Mouse (Mus musculus): ENCODE data around the gene 9930021J03Rik. TPM values are rescaled to one million over a fixed set of nuclear protein-coding genes. Genes with fewer than 3 reads are reported as not detected.

Gene 9930021J03Rik
- polyA plus RNA-seq, 1 experiment from 2014 or later = 7.8 TPM

GRCm38 (mm10) chr19:29787997-29788396 is 17.8 kb downstream of the 9930021J03Rik start:
- Histone ChIP-seq H3K27ac (no peak overlapping the region), H3K36me3 (peaks cover 8% of the 10 kb centered on the region), H3K27me3 (no peaks in the 10 kb centered on the region), H3K9ac (no peak overlapping the region), H3K4me1 (replicated peaks) (no peaks in the 10 kb centered on the region), H3K9me3 (no peaks in the 10 kb centered on the region), H3K4me2 (no peak overlapping the region), H3K4me3 (no peak overlapping the region)
- ATAC-seq (ENCODE audit: low FRiP score) = no peak

- H3K36me3 ChIP-seq = peaks cover 8% of the 10 kb centered on the region
- no peak overlapping the region for H3K9ac ChIP-seq
- no peak overlapping the region for H3K27ac ChIP-seq
- H3K4me2 ChIP-seq = no peak overlapping the region
- H3K9me3 ChIP-seq = no peaks in the 10 kb centered on the region
- H3K4me3 ChIP-seq = no peak overlapping the region
- no peaks in the 10 kb centered on the region for H3K4me1 ChIP-seq (replicated peaks)
- no peaks in the 10 kb centered on the region for H3K27me3 ChIP-seq
- 87% methylated on average over 2 of the region's 2 CpGs for WGBS
- ATAC-seq (ENCODE audit: low FRiP score) = no peak
Observed at GRCm38 (mm10) chr19:29782914-29783313, 22.9 kb downstream of the 9930021J03Rik start.

GRCm38 (mm10) chr19:29753939-29754338 is 51.9 kb downstream of the 9930021J03Rik start:
- Histone ChIP-seq H3K27me3 (no peaks in the 10 kb centered on the region), H3K4me2 (no peak overlapping the region), H3K36me3 (no peaks in the 10 kb centered on the region), H3K9me3 (no peaks in the 10 kb centered on the region), H3K9ac (no peak overlapping the region), H3K4me1 (replicated peaks) (no peaks in the 10 kb centered on the region), H3K27ac (no peak overlapping the region), H3K4me3 (no peak overlapping the region)
- whole genome bisulfite sequencing = 96% methylated on average over 2 of the region's 2 CpGs
- ATAC-seq (ENCODE audit: low FRiP score) = no peak

- 96% methylated on average over 3 of the region's 3 CpGs for WGBS
Observed at GRCm38 (mm10) chr19:29750994-29751393, 54.8 kb downstream of the 9930021J03Rik start.

GRCm38 (mm10) chr19:29743531-29743930 is 62.3 kb downstream of the 9930021J03Rik start:
- H3K4me1 ChIP-seq (replicated peaks) = no peaks in the 10 kb centered on the region
- WGBS = 86% methylated on average over 5 of the region's 5 CpGs
- H3K27me3 ChIP-seq = no peaks in the 10 kb centered on the region
- H3K4me3 ChIP-seq = no peak overlapping the region
- no peak overlapping the region for H3K27ac ChIP-seq
- ATAC-seq (ENCODE audit: low FRiP score) = no peak
- no peak overlapping the region for H3K9ac ChIP-seq
- H3K9me3 ChIP-seq = no peaks in the 10 kb centered on the region
- no peak overlapping the region for H3K4me2 ChIP-seq
- H3K36me3 ChIP-seq = no peaks in the 10 kb centered on the region; the same call in 1 of the 2 replicates

More at GRCm38 (mm10) chr19:29750994-29751393, 54.8 kb downstream of the 9930021J03Rik start:
- no peak overlapping the region for H3K4me2 ChIP-seq
- no peak overlapping the region for H3K9ac ChIP-seq
- no peaks in the 10 kb centered on the region for H3K27me3 ChIP-seq
- H3K27ac ChIP-seq = no peak overlapping the region
- H3K4me1 ChIP-seq (replicated peaks) = no peaks in the 10 kb centered on the region
- no peaks in the 10 kb centered on the region; the same call in 1 of the 2 replicates for H3K36me3 ChIP-seq
- H3K4me3 ChIP-seq = no peak overlapping the region
- no peak for ATAC-seq (ENCODE audit: low FRiP score)
- no peaks in the 10 kb centered on the region for H3K9me3 ChIP-seq

- Histone ChIP-seq H3K27me3 (no peaks in the 10 kb centered on the region), H3K4me2 (no peak overlapping the region), H3K9me3 (no peaks in the 10 kb centered on the region), H3K4me3 (no peak overlapping the region), H3K36me3 (no peaks in the 10 kb centered on the region), H3K27ac (no peak overlapping the region), H3K9ac (no peak overlapping the region), H3K4me1 (replicated peaks) (no peaks in the 10 kb centered on the region)
- WGBS = 96% methylated on average over 1 of the region's 1 CpGs
- ATAC-seq (ENCODE audit: low FRiP score) = no peak
Observed at GRCm38 (mm10) chr19:29740661-29741060, 65.1 kb downstream of the 9930021J03Rik start.

GRCm38 (mm10) chr19:29739608-29740007 is 66.2 kb downstream of the 9930021J03Rik start:
- H3K4me1 ChIP-seq (replicated peaks) = no peaks in the 10 kb centered on the region
- no peak for ATAC-seq (ENCODE audit: low FRiP score)
- WGBS = 89% methylated on average over 2 of the region's 2 CpGs
- no peaks in the 10 kb centered on the region for H3K27me3 ChIP-seq
- no peak overlapping the region for H3K4me2 ChIP-seq
- H3K27ac ChIP-seq = no peak overlapping the region
- H3K9me3 ChIP-seq = no peaks in the 10 kb centered on the region
- H3K9ac ChIP-seq = no peak overlapping the region
- H3K36me3 ChIP-seq = no peaks in the 10 kb centered on the region
- no peak overlapping the region for H3K4me3 ChIP-seq

- H3K27me3 ChIP-seq = no peaks in the 10 kb centered on the region
- no peak overlapping the region for H3K27ac ChIP-seq
- H3K36me3 ChIP-seq = no peaks in the 10 kb centered on the region
- H3K9me3 ChIP-seq = no peaks in the 10 kb centered on the region
- H3K4me2 ChIP-seq = no peak overlapping the region
- 88% methylated on average over 3 of the region's 3 CpGs for WGBS
- no peak for ATAC-seq (ENCODE audit: low FRiP score)
- H3K9ac ChIP-seq = no peak overlapping the region
- no peaks in the 10 kb centered on the region for H3K4me1 ChIP-seq (replicated peaks)
- H3K4me3 ChIP-seq = no peak overlapping the region
Observed at GRCm38 (mm10) chr19:29735421-29735820, 70.4 kb downstream of the 9930021J03Rik start.

- no peak overlapping the region for H3K4me2 ChIP-seq
- H3K9ac ChIP-seq = no peak overlapping the region
- H3K4me1 ChIP-seq (replicated peaks) = no peaks in the 10 kb centered on the region
- no peak for ATAC-seq (ENCODE audit: low FRiP score)
- no peak overlapping the region for H3K4me3 ChIP-seq
- H3K27ac ChIP-seq = no peak overlapping the region
- no peaks in the 10 kb centered on the region for H3K27me3 ChIP-seq
- WGBS = 98% methylated on average over 3 of the region's 3 CpGs
- no peaks in the 10 kb centered on the region for H3K9me3 ChIP-seq
- peaks cover 35% of the 10 kb centered on the region for H3K36me3 ChIP-seq
Observed at GRCm38 (mm10) chr19:29718476-29718875, 87.3 kb downstream of the 9930021J03Rik start.

- 93% methylated on average over 3 of the region's 3 CpGs for WGBS
- Histone ChIP-seq H3K4me2 (no peak overlapping the region), H3K27ac (no peak overlapping the region), H3K4me3 (no peak overlapping the region), H3K9me3 (no peaks in the 10 kb centered on the region), H3K4me1 (replicated peaks) (no peaks in the 10 kb centered on the region), H3K36me3 (peaks cover 35% of the 10 kb centered on the region), H3K9ac (no peak overlapping the region), H3K27me3 (no peaks in the 10 kb centered on the region)
- no peak for ATAC-seq (ENCODE audit: low FRiP score)
Observed at GRCm38 (mm10) chr19:29717854-29718253, 87.9 kb downstream of the 9930021J03Rik start.

GRCm38 (mm10) chr19:29713451-29713850 is 92.3 kb downstream of the 9930021J03Rik start:
- WGBS = 85% methylated on average over 4 of the region's 4 CpGs
- Histone ChIP-seq H3K27ac (no peak overlapping the region), H3K4me2 (no peak overlapping the region), H3K9ac (no peak overlapping the region), H3K36me3 (peaks cover 27% of the 10 kb centered on the region), H3K4me3 (no peak overlapping the region), H3K4me1 (replicated peaks) (no peaks in the 10 kb centered on the region), H3K9me3 (no peaks in the 10 kb centered on the region), H3K27me3 (no peaks in the 10 kb centered on the region)
- ATAC-seq (ENCODE audit: low FRiP score) = no peak

GRCm38 (mm10) chr19:29709461-29709860 is 96.3 kb downstream of the 9930021J03Rik start:
- 78% methylated on average over 3 of the region's 3 CpGs for WGBS
- no peaks in the 10 kb centered on the region for H3K27me3 ChIP-seq
- ATAC-seq (ENCODE audit: low FRiP score) = no peak

GRCm38 (mm10) chr19:29708461-29708860 is 97.3 kb downstream of the 9930021J03Rik start:
- WGBS = 74% methylated on average over 5 of the region's 5 CpGs
- no peak overlapping the region for H3K4me2 ChIP-seq

More at GRCm38 (mm10) chr19:29709461-29709860, 96.3 kb downstream of the 9930021J03Rik start:
- Histone ChIP-seq H3K9ac (no peak overlapping the region), H3K4me1 (replicated peaks) (no peaks in the 10 kb centered on the region), H3K4me2 (no peak overlapping the region), H3K36me3 (no peaks in the 10 kb centered on the region), H3K9me3 (no peaks in the 10 kb centered on the region), H3K4me3 (no peak overlapping the region), H3K27ac (no peak overlapping the region)

More at GRCm38 (mm10) chr19:29708461-29708860, 97.3 kb downstream of the 9930021J03Rik start:
- ATAC-seq (ENCODE audit: low FRiP score) = no peak
- Histone ChIP-seq H3K27me3 (no peaks in the 10 kb centered on the region), H3K4me1 (replicated peaks) (no peaks in the 10 kb centered on the region), H3K4me3 (no peak overlapping the region), H3K9me3 (no peaks in the 10 kb centered on the region), H3K9ac (no peak overlapping the region), H3K27ac (no peak overlapping the region), H3K36me3 (no peaks in the 10 kb centered on the region)
